Mouse (Mus musculus) forebrain, embryonic 15.5 days (tissue): Measurements from ENCODE around the gene Necab2. TPM values are rescaled to one million over a fixed set of nuclear protein-coding genes. Genes with fewer than 3 reads are reported as not detected.

Experiments used
- ATAC-seq: fragments of 200-750 bp; cut with Nextera tagmentation; replicated peaks from 2 replicates; pipeline ENCODE4 v1.8.0; 2017; ENCODE audit warnings: mild to moderate bottlenecking, moderate TSS enrichment, moderate library complexity
- H3K27ac ChIP-seq: fragments of 300-500 bp; sonication (generic); replicated peaks from 2 replicates; pipeline ENCODE4 v1.5.1; 2015; ENCODE audit warnings: mild to moderate bottlenecking, inconsistent platforms
- H3K27me3 ChIP-seq: fragments of 300-500 bp; sonication (generic); 2 replicates; pipeline ENCODE4 v1.6.1; 2015; ENCODE audit warnings: inconsistent platforms
- H3K36me3 ChIP-seq: fragments of 300-500 bp; sonication (generic); 2 replicates; pipeline ENCODE4 v1.6.1; 2015; ENCODE audit warnings: mild to moderate bottlenecking, inconsistent platforms
- H3K4me1 ChIP-seq: fragments of 300-500 bp; sonication (generic); 2 replicates; pipeline ENCODE4 v1.6.1; 2015; ENCODE audit warnings: inconsistent platforms
- H3K4me2 ChIP-seq: fragments of 300-500 bp; sonication (generic); replicated peaks from 2 replicates; pipeline ENCODE4 v1.6.1; 2015; ENCODE audit warnings: mild to moderate bottlenecking, inconsistent platforms
- H3K4me3 ChIP-seq: fragments of 300-500 bp; sonication (generic); 2 replicates; pipeline ENCODE4 v1.5.1; 2015; ENCODE audit warnings: mild to moderate bottlenecking, inconsistent platforms
- H3K9ac ChIP-seq: fragments of 300-500 bp; sonication (generic); replicated peaks from 2 replicates; pipeline ENCODE4 v1.6.1; 2015; ENCODE audit warnings: mild to moderate bottlenecking, inconsistent platforms
- H3K9me3 ChIP-seq: fragments of 300-500 bp; sonication (generic); 2 replicates; pipeline ENCODE4 v1.6.1; 2016; ENCODE audit warnings: inconsistent platforms
- WGBS: fragments of 180-500 bp; shearing (Covaris S2); methylation state at CpG from one replicate; pipeline ENCODE4 v1.1.7; 2015; ENCODE audit warnings: mixed read lengths; 5-methylcytosine and 5-hydroxymethylcytosine counted together
- polyA plus RNA-seq: library from polyadenylated mRNA; unstranded; fragments of >200 nt; fragmentation: Nextera tagmentation; extraction: Ambion mirVana; gene quantifications from 2 replicates; pipeline ENCODE4 v1.2.1, GENCODE M21; 2015

The Necab2 gene
- polyA plus RNA-seq, 1 experiment from 2014 or later, result 15.7 TPM

DNA sequence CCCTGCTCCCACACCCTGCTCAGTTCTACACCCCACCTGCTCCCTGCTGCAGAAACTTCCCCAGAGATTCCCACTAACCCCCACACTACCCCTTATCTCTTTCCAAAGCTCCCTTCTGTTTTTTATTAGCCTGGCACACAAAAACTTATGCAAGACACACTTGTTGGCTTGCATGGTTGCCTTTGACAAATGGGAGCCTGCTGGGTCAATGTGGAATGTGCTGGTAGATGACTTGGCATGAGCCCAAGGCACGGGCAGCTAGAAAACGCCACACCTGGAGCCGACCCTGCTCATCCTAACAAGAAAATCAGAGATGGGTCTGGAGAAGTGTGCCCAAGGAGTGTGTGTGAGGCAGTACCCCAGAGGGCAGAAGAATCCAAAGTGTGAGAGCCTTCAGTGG lies 17.0 kb upstream of the Necab2 start:
- Histone ChIP-seq H3K27ac (no peak overlapping the region), H3K4me2 (no peak overlapping the region), H3K4me3 (no peak overlapping the region), H3K27me3 (no peaks in the 10 kb centered on the region), H3K4me1 (no peaks in the 10 kb centered on the region), H3K9ac (no peak overlapping the region), H3K36me3 (no peaks in the 10 kb centered on the region), H3K9me3 (no peaks in the 10 kb centered on the region)
- WGBS, result 85% methylated on average over 3 of the region's 3 CpGs
- ATAC-seq, result no peak

GRCm38 (mm10) chr8:119430250-119430649 lies 16.3 kb upstream of the Necab2 start:
- WGBS, result 84% methylated on average over 8 of the region's 8 CpGs
- Histone ChIP-seq H3K9ac (no peak overlapping the region), H3K27ac (no peak overlapping the region), H3K4me3 (no peak overlapping the region), H3K4me1 (no peaks in the 10 kb centered on the region), H3K4me2 (no peak overlapping the region), H3K36me3 (no peaks in the 10 kb centered on the region), H3K9me3 (no peaks in the 10 kb centered on the region), H3K27me3 (no peaks in the 10 kb centered on the region)
- no peak for ATAC-seq

GRCm38 (mm10) chr8:119430690-119431089 lies 15.8 kb upstream of the Necab2 start:
- 92% methylated on average over 7 of the region's 7 CpGs for WGBS
- H3K4me3 ChIP-seq, result no peak overlapping the region
- no peak for ATAC-seq
- no peaks in the 10 kb centered on the region for H3K9me3 ChIP-seq
- no peaks in the 10 kb centered on the region for H3K27me3 ChIP-seq
- no peak overlapping the region for H3K27ac ChIP-seq
- H3K4me1 ChIP-seq, result no peaks in the 10 kb centered on the region
- no peak overlapping the region for H3K4me2 ChIP-seq
- H3K36me3 ChIP-seq, result no peaks in the 10 kb centered on the region
- H3K9ac ChIP-seq, result no peak overlapping the region

DNA sequence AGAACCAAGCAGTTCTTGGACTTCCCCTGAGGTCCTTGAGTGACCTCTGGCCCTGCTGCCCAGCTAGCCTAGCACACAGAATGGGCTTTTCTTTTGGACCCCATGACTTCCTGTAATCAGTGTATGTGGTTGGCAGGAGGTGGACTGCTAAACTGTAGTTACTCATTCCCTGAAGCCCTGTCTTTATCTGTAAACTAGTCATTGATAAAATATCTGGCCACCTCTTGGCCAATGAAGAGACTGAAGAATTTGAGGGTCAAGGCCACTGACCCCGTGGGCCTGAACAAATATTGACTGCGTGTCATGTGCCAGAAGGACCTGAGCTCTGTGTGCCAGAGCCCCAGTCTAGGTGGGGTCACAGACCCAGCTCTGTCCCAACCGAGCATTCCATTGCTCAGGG lies 14.1 kb upstream of the Necab2 start:
- WGBS, result 68% methylated on average over 3 of the region's 3 CpGs

GRCm38 (mm10) chr8:119433582-119434174 lies 12.8 kb upstream of the Necab2 start, which contains the start of gene Osgin1:
TSS of gene Osgin1 (plus strand) at chr8:119434124.
- H3K27me3 ChIP-seq, result no peaks in the 10 kb centered on the region

More for the DNA sequence above, 14.1 kb upstream of the Necab2 start:
- Histone ChIP-seq H3K36me3 (no peaks in the 10 kb centered on the region), H3K27me3 (no peaks in the 10 kb centered on the region), H3K9ac (no peak overlapping the region), H3K4me1 (no peaks in the 10 kb centered on the region), H3K4me3 (no peak overlapping the region), H3K27ac (no peak overlapping the region), H3K9me3 (no peaks in the 10 kb centered on the region), H3K4me2 (no peak overlapping the region)
- no peak for ATAC-seq

DNA sequence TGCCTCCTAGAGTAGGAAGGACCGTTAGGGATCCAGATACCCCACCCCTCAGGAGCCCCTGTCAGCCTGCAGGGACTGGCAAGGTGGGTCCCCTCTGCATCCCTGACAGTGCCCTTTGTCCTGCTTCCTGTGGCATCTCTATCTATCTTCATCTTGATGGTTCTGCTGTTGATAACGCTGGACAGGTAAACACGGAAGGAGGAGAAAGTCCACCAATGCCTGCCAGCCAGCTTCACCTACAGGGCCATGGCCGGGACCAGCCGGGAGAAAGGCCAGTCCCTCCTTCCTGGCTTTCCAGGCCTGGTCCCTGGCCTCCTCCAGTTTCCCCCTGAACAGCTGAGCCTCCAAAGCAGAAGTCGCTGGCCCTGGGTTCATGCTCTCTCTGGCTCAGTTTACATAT lies 11.9 kb upstream of the Necab2 start:
- no peaks in the 10 kb centered on the region for H3K27me3 ChIP-seq
- H3K36me3 ChIP-seq, result no peaks in the 10 kb centered on the region
- H3K4me1 ChIP-seq, result no peaks in the 10 kb centered on the region
- no peak overlapping the region for H3K9ac ChIP-seq
- ATAC-seq, result no peak
- no peak overlapping the region for H3K4me2 ChIP-seq
- 84% methylated on average over 6 of the region's 6 CpGs for whole genome bisulfite sequencing
- H3K4me3 ChIP-seq, result no peak overlapping the region
- H3K27ac ChIP-seq, result no peak overlapping the region
- no peaks in the 10 kb centered on the region for H3K9me3 ChIP-seq

More at GRCm38 (mm10) chr8:119433582-119434174, 12.8 kb upstream of the Necab2 start, which contains the start of gene Osgin1:
- 88% methylated on average over 13 of the region's 13 CpGs for WGBS
- Histone ChIP-seq H3K4me3 (no peak within 1 kb of the TSS), H3K27ac (no peak within 1 kb of the TSS), H3K4me2 (no peak within 1 kb of the TSS), H3K4me1 (no peaks in the 10 kb centered on the region), H3K9ac (no peak within 1 kb of the TSS), H3K9me3 (no peaks in the 10 kb centered on the region), H3K36me3 (no peaks in the 10 kb centered on the region)
- ATAC-seq, result no peak

DNA sequence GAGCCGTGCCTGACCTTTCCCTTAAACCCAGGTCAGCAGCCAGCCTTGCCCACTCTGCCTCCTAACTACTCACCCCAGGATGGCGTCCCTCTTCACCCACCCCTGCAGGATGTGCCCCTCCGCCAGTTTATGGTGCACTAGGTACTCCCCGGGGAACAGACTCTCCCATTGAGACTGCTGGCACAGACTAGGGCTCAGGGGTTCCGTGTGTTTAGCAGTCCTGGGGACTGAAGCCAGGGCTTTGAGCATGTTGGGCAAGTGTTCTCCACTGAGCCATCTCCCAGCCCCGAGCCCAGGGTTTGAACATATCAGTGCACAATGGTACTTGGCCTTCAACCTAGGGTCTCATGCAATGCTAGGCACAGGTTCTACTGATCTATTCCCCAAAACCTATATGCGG lies 11.0 kb upstream of the Necab2 start:
- no peak for ATAC-seq
- H3K9me3 ChIP-seq, result no peaks in the 10 kb centered on the region

DNA sequence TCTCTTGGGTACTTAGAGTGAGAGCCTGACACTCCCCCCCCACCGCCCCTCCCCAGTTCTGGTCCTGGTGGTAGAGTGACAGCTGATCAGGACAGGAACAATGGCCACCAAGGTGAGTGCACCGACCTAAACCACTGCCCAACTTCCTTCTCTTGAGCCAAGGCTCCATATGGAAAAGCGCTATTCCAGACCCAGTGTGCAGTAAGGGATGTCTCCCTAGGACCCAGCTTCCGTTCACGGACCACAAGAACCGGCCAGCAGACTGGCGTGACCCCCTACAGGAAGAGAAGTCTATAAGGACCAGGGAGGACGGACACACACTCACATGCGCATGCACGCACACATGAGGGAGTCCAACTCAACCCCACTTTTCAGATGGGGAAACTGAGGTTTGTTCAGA lies 10.2 kb upstream of the Necab2 start:
- Histone ChIP-seq H3K27ac (no peak overlapping the region), H3K4me2 (no peak overlapping the region), H3K36me3 (no peaks in the 10 kb centered on the region), H3K4me1 (no peaks in the 10 kb centered on the region), H3K4me3 (no peak overlapping the region), H3K27me3 (no peaks in the 10 kb centered on the region), H3K9ac (no peak overlapping the region), H3K9me3 (no peaks in the 10 kb centered on the region)
- 90% methylated on average over 10 of the region's 10 CpGs for WGBS
- no peak for ATAC-seq

More for the DNA sequence above, 11.0 kb upstream of the Necab2 start:
- no peak overlapping the region for H3K9ac ChIP-seq
- 81% methylated on average over 7 of the region's 7 CpGs for WGBS
- no peaks in the 10 kb centered on the region for H3K27me3 ChIP-seq
- H3K36me3 ChIP-seq, result no peaks in the 10 kb centered on the region
- H3K27ac ChIP-seq, result no peak overlapping the region
- H3K4me2 ChIP-seq, result no peak overlapping the region
- H3K4me1 ChIP-seq, result no peaks in the 10 kb centered on the region
- no peak overlapping the region for H3K4me3 ChIP-seq

DNA sequence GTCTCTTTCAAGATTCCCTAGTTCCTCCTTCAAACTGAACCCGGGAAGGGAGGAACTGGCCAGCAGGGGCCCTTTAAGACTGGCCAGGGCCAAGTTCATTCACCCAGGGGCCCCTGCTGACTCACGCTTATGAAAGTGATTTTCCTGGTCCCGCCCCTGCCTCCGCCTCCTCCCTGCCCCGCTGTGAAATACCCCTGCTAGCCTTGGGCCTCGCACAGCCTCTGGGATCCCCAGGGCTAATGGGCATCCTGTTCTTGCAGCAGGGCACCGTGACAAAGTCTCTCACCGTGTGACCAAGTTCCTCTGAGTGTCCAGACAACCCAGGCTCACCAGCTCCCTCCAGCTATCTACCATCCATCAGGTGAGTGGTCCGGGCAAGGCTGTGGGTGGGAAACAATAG lies 9.6 kb upstream of the Necab2 start:
- no peak overlapping the region for H3K9ac ChIP-seq
- no peak overlapping the region for H3K4me3 ChIP-seq
- H3K27ac ChIP-seq, result no peak overlapping the region
- no peaks in the 10 kb centered on the region for H3K9me3 ChIP-seq
- no peaks in the 10 kb centered on the region for H3K27me3 ChIP-seq
- ATAC-seq, result no peak
- H3K4me2 ChIP-seq, result no peak overlapping the region
- no peaks in the 10 kb centered on the region for H3K4me1 ChIP-seq
- H3K36me3 ChIP-seq, result no peaks in the 10 kb centered on the region
- 18% methylated on average over 9 of the region's 9 CpGs for whole genome bisulfite sequencing

GRCm38 (mm10) chr8:119437506-119437905 lies 9.0 kb upstream of the Necab2 start:
- H3K4me1 ChIP-seq, result no peaks in the 10 kb centered on the region
- H3K36me3 ChIP-seq, result no peaks in the 10 kb centered on the region
- no peaks in the 10 kb centered on the region for H3K27me3 ChIP-seq
- ATAC-seq, result no peak
- H3K9me3 ChIP-seq, result no peaks in the 10 kb centered on the region
- 75% methylated on average over 11 of the region's 11 CpGs for WGBS
- no peak overlapping the region for H3K9ac ChIP-seq
- H3K4me3 ChIP-seq, result no peak overlapping the region
- no peak overlapping the region for H3K4me2 ChIP-seq
- H3K27ac ChIP-seq, result no peak overlapping the region

GRCm38 (mm10) chr8:119438876-119439275 lies 7.6 kb upstream of the Necab2 start:
- Histone ChIP-seq H3K27ac (no peak overlapping the region), H3K9ac (no peak overlapping the region), H3K4me2 (no peak overlapping the region), H3K4me1 (no peaks in the 10 kb centered on the region), H3K36me3 (no peaks in the 10 kb centered on the region), H3K27me3 (no peaks in the 10 kb centered on the region), H3K9me3 (no peaks in the 10 kb centered on the region), H3K4me3 (no peak overlapping the region)
- WGBS, result 84% methylated on average over 6 of the region's 6 CpGs
- no peak for ATAC-seq

DNA sequence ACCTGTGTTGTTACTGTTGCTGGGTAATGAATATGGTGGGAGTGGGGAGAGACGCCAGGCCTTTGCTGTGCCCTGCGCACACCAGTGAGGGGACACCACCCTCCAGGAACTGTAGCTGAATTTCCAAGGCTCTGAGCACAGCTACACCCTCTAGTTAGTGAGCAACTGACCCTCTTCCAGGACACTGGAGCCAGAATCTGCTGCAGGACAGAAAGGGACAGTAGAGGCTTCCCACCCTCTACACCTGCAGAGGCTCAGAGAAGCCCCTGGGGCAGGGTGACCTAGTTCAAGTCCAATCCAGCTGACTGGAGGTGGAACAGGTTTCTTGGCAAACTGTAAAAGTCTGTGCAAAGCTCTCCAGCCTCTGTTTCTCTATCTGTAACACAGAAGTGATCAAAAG lies 7.1 kb upstream of the Necab2 start:
- no peaks in the 10 kb centered on the region for H3K27me3 ChIP-seq
- WGBS, result 91% methylated on average over 2 of the region's 2 CpGs
- no peak for ATAC-seq
- H3K36me3 ChIP-seq, result no peaks in the 10 kb centered on the region
- no peaks in the 10 kb centered on the region for H3K9me3 ChIP-seq
- H3K27ac ChIP-seq, result no peak overlapping the region
- H3K9ac ChIP-seq, result no peak overlapping the region
- no peak overlapping the region for H3K4me3 ChIP-seq
- no peak overlapping the region for H3K4me2 ChIP-seq
- H3K4me1 ChIP-seq, result no peaks in the 10 kb centered on the region

GRCm38 (mm10) chr8:119439893-119440249 lies 6.6 kb upstream of the Necab2 start:
- Histone ChIP-seq H3K4me3 (no peak overlapping the region), H3K27me3 (no peaks in the 10 kb centered on the region), H3K9ac (no peak overlapping the region), H3K9me3 (no peaks in the 10 kb centered on the region), H3K27ac (no peak overlapping the region), H3K4me2 (no peak overlapping the region), H3K4me1 (no peaks in the 10 kb centered on the region), H3K36me3 (no peaks in the 10 kb centered on the region)
- no peak for ATAC-seq
- 72% methylated on average over 7 of the region's 7 CpGs for WGBS
